Mouse (Mus musculus) heart, embryonic 11.5 days (tissue): Measurements from ENCODE around the gene Vmn1r237. TPM values are rescaled to one million over a fixed set of nuclear protein-coding genes. Genes with fewer than 3 reads are reported as not detected.

ENCODE experiments used
- ATAC-seq: fragments of 200-750 bp; cut with Nextera tagmentation; replicated peaks from 2 replicates; pipeline ENCODE4 v1.8.0; 2017; ENCODE audit warnings: moderate library complexity; ENCODE audit not compliant: insufficient number of reproducible peaks, low FRiP score, low TSS enrichment
- H3K27ac ChIP-seq: fragments of 300-500 bp; sonication (generic); 2 replicates; pipeline ENCODE4 v1.5.1; 2014; ENCODE audit warnings: mild to moderate bottlenecking, low read depth, low read length
- H3K27me3 ChIP-seq: fragments of 300-500 bp; sonication (generic); 2 replicates; pipeline ENCODE4 v1.6.1; 2014; ENCODE audit warnings: mild to moderate bottlenecking, low read length, mixed read lengths; ENCODE audit not compliant: control insufficient read depth, insufficient read depth
- H3K36me3 ChIP-seq: fragments of 300-500 bp; sonication (generic); 2 replicates; pipeline ENCODE4 v1.6.1; 2014; ENCODE audit warnings: mild to moderate bottlenecking, low read length, moderate library complexity, mixed read lengths; ENCODE audit not compliant: control insufficient read depth, insufficient read depth
- H3K4me1 ChIP-seq: fragments of 300-500 bp; sonication (generic); 2 replicates; pipeline ENCODE4 v1.6.1; 2014; ENCODE audit warnings: low read length; ENCODE audit not compliant: control insufficient read depth, insufficient read depth
- H3K4me2 ChIP-seq: fragments of 300-500 bp; sonication (generic); 2 replicates; pipeline ENCODE4 v1.6.1; 2014; ENCODE audit warnings: mild to moderate bottlenecking, moderate library complexity
- H3K4me3 ChIP-seq: fragments of 300-500 bp; sonication (generic); 2 replicates; pipeline ENCODE4 v1.5.1; 2014; ENCODE audit warnings: low read depth, low read length
- H3K9ac ChIP-seq: fragments of 300-500 bp; sonication (generic); 2 replicates; pipeline ENCODE4 v1.6.1; 2014; ENCODE audit warnings: mild to moderate bottlenecking, low read depth, low read length, moderate library complexity
- H3K9me3 ChIP-seq: fragments of 300-500 bp; sonication (generic); replicated peaks from 2 replicates; pipeline ENCODE4 v1.6.1; 2016; ENCODE audit warnings: low read length; ENCODE audit not compliant: control insufficient read depth
- WGBS: fragments of 180-500 bp; shearing (Covaris S2); extraction: QIAGEN DNeasy Blood & Tissue Kit; methylation state at CpG from one replicate; pipeline ENCODE4 v1.1.7; 2014; ENCODE audit not compliant: insufficient replicate concordance; 5-methylcytosine and 5-hydroxymethylcytosine counted together
- microRNA-seq: library from miRNA; unstranded; fragments of <30 nt; microRNA quantifications from one replicate; pipeline ENCODE4, GENCODE M21; 2016; ENCODE audit warnings: borderline number of aligned reads
- polyA plus RNA-seq: library from polyadenylated mRNA; unstranded; fragments of >200 nt; fragmentation: Nextera tagmentation; extraction: Ambion mirVana; gene quantifications from 2 replicates; pipeline ENCODE4 v1.2.1, GENCODE M21; 2014

Vmn1r237 gene
- polyA plus RNA-seq: not detected in 2 replicates

DNA sequence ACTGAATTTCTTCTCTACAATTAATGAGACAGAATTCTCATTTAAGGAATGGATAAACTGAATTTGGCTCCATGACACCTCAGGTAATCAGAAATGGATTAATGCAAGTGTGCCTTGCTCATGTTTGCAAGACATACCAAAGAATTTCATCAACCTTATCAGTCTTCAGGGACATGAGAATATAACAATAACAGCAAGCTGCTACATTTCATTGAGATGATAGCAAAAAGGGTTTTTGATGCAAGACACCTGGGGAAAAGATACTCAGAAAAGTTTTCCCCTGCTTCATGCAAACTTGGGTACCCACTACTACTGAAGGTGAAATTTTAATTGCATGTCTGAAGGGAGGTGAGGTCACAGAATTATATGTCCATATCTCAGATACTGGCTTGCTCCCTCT is at the start of gene Vmn1r237:
Gene Vmn1r237, plus strand, starts transcription at position 301 of the 400 bp plus-strand sequence.
- no peak within 1 kb of the TSS for H3K27ac ChIP-seq
- no peak within 1 kb of the TSS for H3K4me3 ChIP-seq
- no peaks in the 10 kb centered on the region for H3K4me1 ChIP-seq
- H3K27me3 ChIP-seq: no peaks in the 10 kb centered on the region
- no peaks in the 10 kb centered on the region for H3K9me3 ChIP-seq
- ATAC-seq: no peak
- H3K9ac ChIP-seq: no peak within 1 kb of the TSS
- H3K4me2 ChIP-seq: no peak within 1 kb of the TSS
- H3K36me3 ChIP-seq: no peaks in the 10 kb centered on the region

DNA sequence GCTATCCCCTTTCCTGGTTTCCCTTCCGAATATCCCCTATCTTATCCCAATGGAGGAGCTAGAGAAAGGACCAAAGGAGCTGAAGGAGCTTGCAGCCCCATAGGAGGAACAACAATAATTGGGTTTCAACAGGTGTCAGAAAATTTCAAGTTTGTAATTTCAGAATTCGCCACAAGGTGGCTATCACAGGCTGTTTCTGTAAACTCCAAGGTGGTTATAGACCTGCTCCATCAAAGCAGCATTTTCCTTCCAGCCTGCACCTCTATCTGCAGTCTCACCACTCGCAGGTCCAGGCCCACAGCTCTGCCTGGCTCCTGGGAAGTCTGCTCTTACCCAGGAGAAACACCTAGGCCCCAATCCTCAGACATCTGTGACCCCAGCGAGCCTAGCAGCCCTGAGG is 39.6 kb upstream of the Vmn1r237 start:
- H3K9me3 ChIP-seq: no peaks in the 10 kb centered on the region

DNA sequence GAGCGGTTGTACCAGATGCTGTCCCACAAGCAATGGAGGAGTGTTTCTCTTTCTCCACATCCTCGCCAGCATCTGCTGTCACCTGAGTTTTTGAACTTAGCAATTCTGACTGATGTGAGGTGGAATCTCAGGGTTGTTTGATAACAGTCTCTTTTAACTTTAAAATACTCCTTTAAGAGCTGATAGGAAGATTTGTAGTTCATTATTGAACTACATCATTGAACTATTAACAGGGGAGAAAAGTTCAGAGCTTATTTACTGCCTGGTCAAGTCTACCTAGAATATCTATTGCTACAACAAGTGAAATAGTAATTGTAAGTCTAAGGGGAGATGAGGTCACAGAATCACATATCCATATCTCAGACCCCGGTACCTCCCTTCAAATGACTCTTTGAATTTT is 29.0 kb upstream of the Vmn1r237 start, which contains the start of gene Vmn1r236:
Gene Vmn1r236, plus strand, starts transcription at position 301 of the 400 bp plus-strand sequence.
- no peak for ATAC-seq
- H3K36me3 ChIP-seq: no peaks in the 10 kb centered on the region
- H3K4me3 ChIP-seq: no peak within 1 kb of the TSS
- H3K4me1 ChIP-seq: no peaks in the 10 kb centered on the region
- no peak within 1 kb of the TSS for H3K27ac ChIP-seq
- H3K9me3 ChIP-seq: no peaks in the 10 kb centered on the region
- no peak within 1 kb of the TSS for H3K4me2 ChIP-seq
- no peaks in the 10 kb centered on the region for H3K27me3 ChIP-seq
- no peak within 1 kb of the TSS for H3K9ac ChIP-seq
- 67% methylated on average over 3 of the region's 3 CpGs for WGBS

More for the DNA sequence above, 39.6 kb upstream of the Vmn1r237 start:
- no peak overlapping the region for H3K4me2 ChIP-seq
- no peak overlapping the region for H3K27ac ChIP-seq
- H3K4me3 ChIP-seq: no peak overlapping the region
- ATAC-seq: no peak; the same call in 1 of the 2 replicates
- no peaks in the 10 kb centered on the region for H3K4me1 ChIP-seq
- no peak overlapping the region for H3K9ac ChIP-seq
- no peaks in the 10 kb centered on the region for H3K36me3 ChIP-seq
- WGBS: 5% methylated on average over 4 of the region's 4 CpGs
- H3K27me3 ChIP-seq: no peaks in the 10 kb centered on the region

DNA sequence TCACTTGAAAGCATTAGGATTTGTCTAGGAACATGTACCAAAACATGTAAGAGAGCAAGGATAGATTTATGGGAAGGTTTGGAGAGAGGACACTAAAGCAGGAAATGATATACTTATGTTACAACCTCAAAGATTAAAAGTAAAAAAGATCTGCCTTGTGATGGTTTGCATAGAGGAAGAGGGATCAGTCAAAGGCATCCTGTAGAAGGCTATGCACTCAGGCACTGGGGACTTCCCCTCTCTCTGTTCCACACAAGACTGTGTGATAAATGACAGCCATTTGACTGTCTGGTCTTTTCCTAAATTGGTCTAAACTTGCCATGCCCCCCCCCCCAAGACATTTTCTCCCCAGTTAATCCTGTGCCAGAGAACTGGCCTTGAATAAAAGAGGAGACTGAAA is 27.3 kb upstream of the Vmn1r237 start:
- no peak overlapping the region for H3K27ac ChIP-seq
- H3K4me2 ChIP-seq: no peak overlapping the region
- no peaks in the 10 kb centered on the region for H3K4me1 ChIP-seq
- no peak for ATAC-seq
- H3K4me3 ChIP-seq: no peak overlapping the region
- H3K9me3 ChIP-seq: no peaks in the 10 kb centered on the region
- no peak overlapping the region for H3K9ac ChIP-seq
- no peaks in the 10 kb centered on the region for H3K27me3 ChIP-seq
- H3K36me3 ChIP-seq: no peaks in the 10 kb centered on the region

DNA sequence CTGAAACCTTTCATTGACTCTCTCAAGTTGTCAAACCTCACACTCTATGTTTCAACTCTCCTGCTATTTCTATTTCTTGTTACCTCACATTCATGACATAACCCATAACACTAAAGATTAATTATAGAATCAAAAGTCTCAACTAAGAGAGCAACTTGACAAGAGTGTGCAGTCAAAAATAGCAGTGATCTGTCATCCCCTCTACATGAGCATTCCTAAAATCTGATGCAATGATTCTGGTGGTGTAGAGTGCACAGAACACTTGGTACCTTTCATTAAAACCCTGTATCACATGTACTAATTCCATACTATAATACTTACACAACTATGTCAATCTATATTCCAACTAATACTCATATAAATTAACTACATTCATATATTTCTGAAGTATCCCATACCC is 22.0 kb upstream of the Vmn1r237 start:
- H3K4me3 ChIP-seq: no peak overlapping the region
- H3K9me3 ChIP-seq: no peaks in the 10 kb centered on the region
- no peaks in the 10 kb centered on the region for H3K27me3 ChIP-seq
- no peak overlapping the region for H3K27ac ChIP-seq
- no peaks in the 10 kb centered on the region for H3K4me1 ChIP-seq
- no peak for ATAC-seq
- H3K36me3 ChIP-seq: no peaks in the 10 kb centered on the region
- no peak overlapping the region for H3K4me2 ChIP-seq
- no peak overlapping the region for H3K9ac ChIP-seq

Small RNA genes lying within 50 kb of the gene (microRNA-seq; reads per million reads assigned to microRNA genes)
- gene Gm26384: not detected

Other genes starting within 250 kb of the Vmn1r237 start
- not detected in 2 replicates for gene Vmn1r234, start 85.8 kb upstream of the Vmn1r237 start, polyA plus RNA-seq
- not detected in 2 replicates for gene Vmn1r235, start 55.5 kb upstream of the Vmn1r237 start, polyA plus RNA-seq
- gene Vmn1r236, start 28.9 kb upstream of the Vmn1r237 start, polyA plus RNA-seq: not detected in 2 replicates
- 1.9 and 2.4 TPM in 2 replicates for gene Zfp677, start 71.9 kb downstream of the Vmn1r237 start, polyA plus RNA-seq
- 4.0 TPM in 2 replicates for gene Zfp54, start 111.4 kb downstream of the Vmn1r237 start, polyA plus RNA-seq
- gene Zfp51, start 138.5 kb downstream of the Vmn1r237 start, polyA plus RNA-seq: 12.1 and 13.8 TPM in 2 replicates
- 5.4 and 6.2 TPM in 2 replicates for gene Zfp53, start 177.1 kb downstream of the Vmn1r237 start, polyA plus RNA-seq
- gene Zfp52, start 223.7 kb downstream of the Vmn1r237 start, polyA plus RNA-seq: 1.9 and 2.4 TPM in 2 replicates